Mouse (Mus musculus): ENCODE measurements around the gene Braf. TPM values are rescaled to one million over a fixed set of nuclear protein-coding genes. Genes with fewer than 3 reads are reported as not detected.

The Braf gene
- total and polyA plus RNA-seq, 3 experiments = 4.0 to 41.6 (median 29.2) TPM

- DNase-seq = no peak
Observed at GRCm38 (mm10) chr6:39555648-39555945, 169.7 kb downstream of the Braf start.

DNA sequence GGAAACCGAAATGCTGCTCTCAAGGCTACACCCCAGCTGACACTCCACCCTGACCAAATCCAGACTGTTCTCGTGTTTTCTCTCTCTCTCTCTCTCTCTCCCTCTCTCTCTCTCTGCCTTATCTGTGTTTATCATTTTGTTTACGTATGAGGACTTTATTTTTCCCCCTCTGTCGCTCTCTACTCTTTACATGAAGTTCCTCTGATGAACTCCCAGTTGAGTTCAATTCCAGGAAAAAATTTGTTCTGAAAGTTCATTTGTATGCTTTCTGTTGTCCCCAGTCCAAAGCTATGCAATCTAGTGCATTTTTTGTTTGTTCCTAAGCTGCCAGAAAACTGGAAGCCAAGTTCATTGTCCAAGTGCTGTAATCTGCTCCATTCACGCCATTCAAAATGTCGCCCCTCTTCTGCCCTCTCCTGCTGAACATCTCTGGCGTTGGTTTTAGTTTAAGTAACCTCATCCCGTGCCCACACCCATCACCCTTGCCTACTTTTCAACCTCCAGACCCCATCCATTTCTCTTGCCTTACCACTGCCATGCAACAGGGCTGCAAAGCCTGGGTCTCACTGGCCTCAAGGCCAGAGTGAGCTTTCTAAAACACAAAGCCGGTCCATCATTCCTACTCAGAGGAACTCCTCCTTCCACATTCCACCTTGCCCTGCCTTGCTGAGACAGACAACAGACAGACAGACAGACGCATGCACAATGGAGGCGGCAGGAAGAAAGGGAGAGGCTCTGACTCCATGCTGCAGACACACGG lies 170.2 kb downstream of the Braf start:
- DNase-seq = no peak

Other genes with a start within 250 kb of the Braf start
- 10 to 100 TPM in 1 of 2 experiments, 1 to 10 TPM in 1; 7.5 to 14.6 TPM for gene Dennd2a, start 167.6 kb downstream of the Braf start, total RNA-seq (2021)
- 6.0 and 9.0 TPM in 2 replicates for gene Dennd2a, start 167.6 kb downstream of the Braf start, polyA plus RNA-seq (2012; rRNA removed)
- 10 to 100 TPM; 20.4 to 27.3 TPM for gene Adck2, start 151.6 kb downstream of the Braf start, total RNA-seq (2021)
- 18.7 and 20.7 TPM in 2 replicates for gene Adck2, start 151.6 kb downstream of the Braf start, polyA plus RNA-seq (2012; rRNA removed)
- gene Gm42420, start 139.7 kb downstream of the Braf start, total RNA-seq (2021) = not detected
- 0.52 and 0.54 TPM in 2 replicates for gene Gm42420, start 139.7 kb downstream of the Braf start, polyA plus RNA-seq (2012; rRNA removed)
- gene Ndufb2, start 132.9 kb downstream of the Braf start, total RNA-seq (2021) = 100 to 1,000 TPM; 137 to 247 TPM
- gene Ndufb2, start 132.9 kb downstream of the Braf start, polyA plus RNA-seq (2012; rRNA removed) = 964 and 1,102 TPM in 2 replicates
- 10 to 100 TPM; 71.3 to 82.0 TPM for gene Mrps33, start 85.5 kb upstream of the Braf start, total RNA-seq (2021)
- gene Mrps33, start 85.5 kb upstream of the Braf start, polyA plus RNA-seq (2012; rRNA removed) = 9.3 and 11.2 TPM in 2 replicates
- gene Tmem178b, start 147.8 kb upstream of the Braf start, total RNA-seq (2021) = 10 to 100 TPM in 1 of 2 experiments, 1 to 10 TPM in 1; 8.9 to 31.3 TPM
- gene Tmem178b, start 147.8 kb upstream of the Braf start, polyA plus RNA-seq (2012; rRNA removed) = 7.0 and 15.4 TPM in 2 replicates